Mouse (Mus musculus) left cerebral cortex, adult 11 months (tissue): ENCODE measurements at regions not wholly inside any gene's neighbourhood (a gene's known extent, or its start where the extent isn't known, plus 50 kb on each side); places are given as distances from the start of the nearest gene placed in this dataset.

Experiments
- DNase-seq: peaks from one replicate; pipeline ENCODE4 v3.0.0; 2022; ENCODE audit warnings: low spot score

- no peak for DNase-seq
Observed at GRCm38 (mm10) chr8:11909146-11909545, 68.9 kb downstream of the Tex29 start.

- no peak for DNase-seq
Observed at GRCm38 (mm10) chr8:11911639-11912450, 71.6 kb downstream of the Tex29 start.

GRCm38 (mm10) chr8:11912451-11913128 lies 72.3 kb downstream of the Tex29 start:
- DNase-seq, result no peak

GRCm38 (mm10) chr8:11913129-11913900 lies 73.0 kb downstream of the Tex29 start:
- no peak for DNase-seq

- no peak for DNase-seq
Observed at GRCm38 (mm10) chr8:11914131-11914530, 73.9 kb downstream of the Tex29 start.

- DNase-seq, result no peak
Observed at GRCm38 (mm10) chr8:11914681-11915474, 74.6 kb downstream of the Tex29 start.

- DNase-seq, result no peak
Observed at GRCm38 (mm10) chr8:11915721-11916120, 75.4 kb downstream of the Tex29 start.

GRCm38 (mm10) chr8:11919876-11920275 lies 79.6 kb downstream of the Tex29 start:
- no peak for DNase-seq

- no peak for DNase-seq
Observed at GRCm38 (mm10) chr8:11923115-11923514, 82.8 kb downstream of the Tex29 start.

GRCm38 (mm10) chr8:11924165-11924564 lies 83.9 kb downstream of the Tex29 start:
- DNase-seq, result peak; percentile 36

GRCm38 (mm10) chr8:11942892-11943332 lies 102.6 kb downstream of the Tex29 start:
- peak; percentile 53 for DNase-seq

- DNase-seq, result no peak
Observed at GRCm38 (mm10) chr8:11947766-11948165, 107.5 kb downstream of the Tex29 start.

GRCm38 (mm10) chr8:11956268-11956667 lies 116.0 kb downstream of the Tex29 start:
- no peak for DNase-seq

GRCm38 (mm10) chr8:11957046-11957783 lies 116.9 kb downstream of the Tex29 start:
- DNase-seq, result peak; percentile 66

GRCm38 (mm10) chr8:11958176-11958575 lies 117.9 kb downstream of the Tex29 start:
- DNase-seq, result no peak

- DNase-seq, result no peak
Observed at GRCm38 (mm10) chr8:11959466-11959865, 119.2 kb downstream of the Tex29 start.

- no peak for DNase-seq
Observed at GRCm38 (mm10) chr8:11963575-11963974, 123.3 kb downstream of the Tex29 start.

- DNase-seq, result no peak
Observed at GRCm38 (mm10) chr8:11967670-11968069, 127.4 kb downstream of the Tex29 start.

- no peak for DNase-seq
Observed at GRCm38 (mm10) chr8:11970515-11970914, 130.2 kb downstream of the Tex29 start.

GRCm38 (mm10) chr8:11973436-11973835 lies 133.2 kb downstream of the Tex29 start:
- no peak for DNase-seq

GRCm38 (mm10) chr8:11977121-11977520 lies 136.8 kb downstream of the Tex29 start:
- DNase-seq, result no peak
